Mouse (Mus musculus) liver, postnatal 0 days (tissue): ENCODE data around the gene Grin2d.

Experiments
- CTCF ChIP-seq: sonication (generic); IDR thresholded peaks from 2 replicates; pipeline ENCODE4 v1.5.1; 2016; ENCODE audit warnings: antibody characterized with exemption, low read depth
- EP300 ChIP-seq: IDR thresholded peaks from 2 replicates; pipeline ENCODE4 v1.6.1; 2016; ENCODE audit warnings: antibody characterized with exemption, low read depth, mild to moderate bottlenecking

GRCm38 (mm10) chr7:45867871-45868270 is 10.3 kb downstream of the Grin2d start:
- TF ChIP-seq CTCF (no peak), EP300 (no peak)
